Mouse (Mus musculus): Measurements from ENCODE around the gene D11Wsu47e. TPM values are rescaled to one million over a fixed set of nuclear protein-coding genes. Genes with fewer than 3 reads are reported as not detected.

Gene D11Wsu47e
- polyA plus RNA-seq, 2 experiments: 7.8 to 8.0 TPM

- Histone ChIP-seq H3K9ac (replicated peaks) (no peak overlapping the region), H3K4me1 (replicated peaks; ENCODE audit: control insufficient read depth in 2 of 2, insufficient read depth in 2 of 2, low read length in 1 of 2) (peaks cover 24 to 27% of the 10 kb centered on the region in 2 experiments), H3K9me3 (ENCODE audit: control insufficient read depth, low read length) (no peaks in the 10 kb centered on the region), H3K36me3 (replicated peaks; ENCODE audit: control insufficient read depth, insufficient read depth, low read depth) (peaks cover 59% of the 10 kb centered on the region), H3K4me2 (ENCODE audit: low read depth) (no peak overlapping the region), H3K27me3 (ENCODE audit: control insufficient read depth, insufficient read depth, low read length) (no peaks in the 10 kb centered on the region), H3K27ac (no peak overlapping the region), H3K4me3 (ENCODE audit: insufficient read depth in 1 of 2, low read depth in 2 of 2, low read length in 2 of 2) (no peak overlapping the region)
- ATAC-seq (ENCODE audit: insufficient read depth) (no peak), DNase-seq (ENCODE audit: low read depth in 3 of 3, low spot score in 3 of 3) (no peak)
- TF ChIP-seq CTCF (IDR thresholded peaks at IDR 0.05; ENCODE audit: low read depth): no peak
- no peak for TF ChIP-seq EP300 (IDR thresholded peaks at IDR 0.05; ENCODE audit: low read depth)
- 88% methylated on average over 6 of the region's 6 CpGs for WGBS (ENCODE audit: insufficient replicate concordance)
Measured at GRCm38 (mm10) chr11:113652516-113652915, 31.7 kb upstream of the D11Wsu47e start.

- ATAC-seq (ENCODE audit: insufficient read depth): no peak
- H3K36me3 ChIP-seq (replicated peaks; ENCODE audit: control insufficient read depth, insufficient read depth, low read depth): peaks cover 74% of the 10 kb centered on the region
- H3K27ac ChIP-seq: no peak overlapping the region
- H3K9me3 ChIP-seq (ENCODE audit: control insufficient read depth, low read length): no peaks in the 10 kb centered on the region
- H3K4me3 ChIP-seq (ENCODE audit: insufficient read depth in 1 of 2, low read depth in 2 of 2, low read length in 2 of 2): no peak overlapping the region
- no peak overlapping the region for H3K4me2 ChIP-seq (ENCODE audit: low read depth)
- 92% methylated on average over 15 of the region's 15 CpGs for WGBS (ENCODE audit: insufficient replicate concordance)
- DNase-seq (ENCODE audit: low read depth in 3 of 3, low spot score in 3 of 3): no peak
- no peak for TF ChIP-seq EP300 (IDR thresholded peaks at IDR 0.05; ENCODE audit: low read depth)
- TF ChIP-seq CTCF (IDR thresholded peaks at IDR 0.05; ENCODE audit: low read depth): no peak
- peaks cover 16% of the 10 kb centered on the region in 2 experiments for H3K4me1 ChIP-seq (replicated peaks; ENCODE audit: control insufficient read depth in 2 of 2, insufficient read depth in 2 of 2, low read length in 1 of 2)
- H3K9ac ChIP-seq (replicated peaks): no peak overlapping the region
- no peaks in the 10 kb centered on the region for H3K27me3 ChIP-seq (ENCODE audit: control insufficient read depth, insufficient read depth, low read length)
Measured at GRCm38 (mm10) chr11:113654105-113654504, 30.1 kb upstream of the D11Wsu47e start.

GRCm38 (mm10) chr11:113654561-113655270 lies 29.5 kb upstream of the D11Wsu47e start:
- 85% methylated on average over 18 of the region's 18 CpGs for WGBS (ENCODE audit: insufficient replicate concordance)
- Histone ChIP-seq H3K27ac (no peak overlapping the region), H3K36me3 (replicated peaks; ENCODE audit: control insufficient read depth, insufficient read depth, low read depth) (peaks cover 80% of the 10 kb centered on the region)

GRCm38 (mm10) chr11:113656511-113656932 lies 27.7 kb upstream of the D11Wsu47e start:
- TF ChIP-seq CTCF (IDR thresholded peaks at IDR 0.05; ENCODE audit: low read depth): no peak
- no peak for TF ChIP-seq EP300 (IDR thresholded peaks at IDR 0.05; ENCODE audit: low read depth)
- no peak overlapping the region for H3K4me2 ChIP-seq (ENCODE audit: low read depth)
- H3K27ac ChIP-seq: no peak overlapping the region
- H3K27me3 ChIP-seq (ENCODE audit: control insufficient read depth, insufficient read depth, low read length): no peaks in the 10 kb centered on the region
- 85% methylated on average over 8 of the region's 8 CpGs for WGBS (ENCODE audit: insufficient replicate concordance)
- H3K4me1 ChIP-seq (replicated peaks; ENCODE audit: control insufficient read depth in 2 of 2, insufficient read depth in 2 of 2, low read length in 1 of 2): peaks cover 2 to 3% of the 10 kb centered on the region in 2 experiments; a peak in 3 of 4 replicates
- H3K9ac ChIP-seq (replicated peaks): no peak overlapping the region
- H3K4me3 ChIP-seq (ENCODE audit: insufficient read depth in 1 of 2, low read depth in 2 of 2, low read length in 2 of 2): no peak overlapping the region
- ATAC-seq (ENCODE audit: insufficient read depth) (no peak), DNase-seq (ENCODE audit: low read depth in 3 of 3, low spot score in 3 of 3) (no peak)
- H3K9me3 ChIP-seq (ENCODE audit: control insufficient read depth, low read length): no peaks in the 10 kb centered on the region
- peaks cover 97% of the 10 kb centered on the region for H3K36me3 ChIP-seq (replicated peaks; ENCODE audit: control insufficient read depth, insufficient read depth, low read depth)

More at GRCm38 (mm10) chr11:113654561-113655270, 29.5 kb upstream of the D11Wsu47e start:
- Histone ChIP-seq H3K4me1 (replicated peaks; ENCODE audit: control insufficient read depth in 2 of 2, insufficient read depth in 2 of 2, low read length in 1 of 2) (peaks cover 16% of the 10 kb centered on the region in 2 experiments), H3K4me2 (ENCODE audit: low read depth) (no peak overlapping the region), H3K4me3 (ENCODE audit: insufficient read depth in 1 of 2, low read depth in 2 of 2, low read length in 2 of 2) (no peak overlapping the region), H3K9ac (replicated peaks) (no peak overlapping the region), H3K9me3 (ENCODE audit: control insufficient read depth, low read length) (no peaks in the 10 kb centered on the region), H3K27me3 (ENCODE audit: control insufficient read depth, insufficient read depth, low read length) (no peaks in the 10 kb centered on the region)
- no peak for TF ChIP-seq EP300 (IDR thresholded peaks at IDR 0.05; ENCODE audit: low read depth)
- no peak for TF ChIP-seq CTCF (IDR thresholded peaks at IDR 0.05; ENCODE audit: low read depth)
- no peak for DNase-seq (ENCODE audit: low read depth in 3 of 3, low spot score in 3 of 3)
- ATAC-seq (ENCODE audit: insufficient read depth): no peak

- ATAC-seq (ENCODE audit: insufficient read depth) (no peak), DNase-seq (ENCODE audit: low read depth in 3 of 3, low spot score in 3 of 3) (no peak)
- Histone ChIP-seq H3K9me3 (ENCODE audit: control insufficient read depth, low read length) (no peaks in the 10 kb centered on the region), H3K4me1 (replicated peaks; ENCODE audit: control insufficient read depth in 2 of 2, insufficient read depth in 2 of 2, low read length in 1 of 2) (no peaks in the 10 kb centered on the region), H3K9ac (replicated peaks) (no peak overlapping the region), H3K27ac (no peak overlapping the region), H3K36me3 (replicated peaks; ENCODE audit: control insufficient read depth, insufficient read depth, low read depth) (peaks cover 97% of the 10 kb centered on the region), H3K27me3 (ENCODE audit: control insufficient read depth, insufficient read depth, low read length) (no peaks in the 10 kb centered on the region), H3K4me2 (ENCODE audit: low read depth) (no peak overlapping the region), H3K4me3 (ENCODE audit: insufficient read depth in 1 of 2, low read depth in 2 of 2, low read length in 2 of 2) (no peak overlapping the region)
- 68% methylated on average over 4 of the region's 4 CpGs for WGBS (ENCODE audit: insufficient replicate concordance)
- TF ChIP-seq EP300 (IDR thresholded peaks at IDR 0.05; ENCODE audit: low read depth) (no peak), CTCF (IDR thresholded peaks at IDR 0.05; ENCODE audit: low read depth) (no peak)
Measured at GRCm38 (mm10) chr11:113657221-113657620, 27.0 kb upstream of the D11Wsu47e start.

All from liver, embryonic 14.5 days (tissue).